Mouse (Mus musculus) gastrocnemius, postnatal 36 days (tissue): ENCODE measurements around the gene Cry1. TPM values are rescaled to one million over a fixed set of nuclear protein-coding genes. Genes with fewer than 3 reads are reported as not detected.

Source experiments
- DNase-seq, 2 experiments: peaks; one replicate each; pipeline ENCODE4 v3.0.0; 2022
- intact Hi-C: fragments of 180-260 bp; cut with DNase I; formaldehyde crosslinking; loops from one replicate; pipeline ENCODE4 v1.15.1; 2025
- total RNA-seq, 2 experiments: library from RNA; stranded (reverse); gene quantifications; 2 replicates each; pipeline ENCODE4 v1.2.3; 2021

Gene Cry1
- total RNA-seq, 2 experiments from 2014 or later, result 8.3 to 8.6 TPM

DNA sequence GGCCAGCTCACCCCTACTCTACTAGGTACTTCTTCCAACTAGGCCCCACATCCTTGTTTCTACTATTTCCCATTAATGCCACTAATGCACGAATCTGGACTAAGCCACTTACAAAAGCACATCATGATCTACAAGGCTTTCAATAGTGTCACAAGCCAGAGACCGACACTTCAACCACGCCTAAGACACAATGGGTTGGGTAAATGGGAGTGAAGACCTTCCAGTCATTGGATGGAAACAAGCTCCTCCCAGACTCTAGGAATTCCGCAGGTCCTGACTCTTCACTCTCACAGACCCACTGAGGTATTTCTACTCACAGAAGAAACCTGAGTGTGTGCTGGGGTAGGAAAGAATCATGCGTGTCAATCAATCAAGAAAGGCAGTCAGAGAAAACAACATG, 19.6 kb downstream of the Cry1 start:
- intact Hi-C loops, result no loop called here
- no peak for DNase-seq

DNA sequence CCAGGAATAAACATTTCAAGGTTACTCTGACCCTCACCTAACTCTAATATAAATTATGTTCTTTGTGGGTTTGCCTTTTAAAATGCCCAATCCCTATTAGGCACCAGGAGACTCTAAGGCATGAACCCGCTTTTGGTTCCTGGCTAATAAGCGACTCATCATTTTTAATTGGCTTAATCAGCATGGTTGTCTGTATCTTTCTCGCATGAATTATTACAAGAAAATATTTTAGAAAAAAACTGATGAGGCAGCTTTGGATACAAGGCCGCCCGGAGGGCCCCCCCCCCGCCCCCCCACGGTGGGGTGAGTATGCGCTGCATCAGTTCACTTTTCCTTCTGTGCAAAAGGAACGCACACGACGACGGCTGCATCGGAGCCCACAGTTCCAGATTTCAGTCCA, 20.1 kb downstream of the Cry1 start:
- intact Hi-C loops, result no loop called here
- no peak for DNase-seq

- intact Hi-C loops, result no loop called here
- no peak for DNase-seq
These were observed 23.0 kb downstream of the Cry1 start for GRCm38 (mm10) chr10:85161745-85162351.

GRCm38 (mm10) chr10:85159989-85160619, 24.8 kb downstream of the Cry1 start:
- no peak for DNase-seq
- intact Hi-C loops, result no loop called here

DNA sequence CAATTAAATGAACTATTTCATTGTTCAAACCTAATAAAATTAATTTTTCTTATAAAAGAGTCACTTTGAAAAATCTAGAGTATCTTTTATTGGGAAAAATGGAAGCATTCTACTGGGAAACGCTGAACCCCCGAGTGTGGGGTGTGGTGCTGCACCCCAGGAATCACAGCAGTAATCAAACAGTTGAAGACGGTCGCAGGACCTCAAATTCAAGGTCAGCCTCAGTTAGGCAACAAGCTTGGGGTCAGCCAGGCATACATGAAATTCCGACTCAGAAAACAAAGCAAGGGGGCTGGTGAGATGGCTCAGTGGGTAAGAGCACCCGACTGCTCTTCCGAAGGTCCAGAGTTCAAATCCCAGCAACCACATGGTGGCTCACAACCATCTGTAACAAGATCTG, 27.4 kb downstream of the Cry1 start:
- DNase-seq, result no peak
- intact Hi-C loops, result no loop called here

DNA sequence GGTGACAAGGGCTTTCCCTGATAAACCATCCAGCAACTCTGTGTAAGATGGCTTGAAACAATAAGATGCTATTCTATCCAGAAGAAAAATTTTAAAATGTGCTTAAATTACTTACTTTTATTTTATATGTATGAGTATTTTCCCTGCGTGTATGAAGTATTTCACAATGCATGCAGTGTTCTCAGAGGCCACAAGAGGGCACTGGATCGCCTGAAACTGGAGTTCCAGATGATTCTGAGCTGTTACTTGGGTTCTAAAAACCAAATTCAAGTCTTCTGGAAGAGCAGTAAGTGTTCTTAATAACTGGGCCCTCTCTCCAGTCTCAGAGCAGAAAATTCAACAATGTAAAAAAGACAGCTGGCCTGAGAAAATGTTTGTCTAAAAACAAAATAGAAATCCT, 30.7 kb downstream of the Cry1 start:
- peak; percentile 34 to 42 for DNase-seq

GRCm38 (mm10) chr10:85149226-85149625, 35.6 kb downstream of the Cry1 start:
- DNase-seq, result no peak
- intact Hi-C loops, result no loop called here

More for the DNA sequence above, 30.7 kb downstream of the Cry1 start:
- intact Hi-C loops, result loop anchor here (5.0 kb wide), 1 partner anchor 38 kb away; no protein-coding TSS in a partner anchor

DNA sequence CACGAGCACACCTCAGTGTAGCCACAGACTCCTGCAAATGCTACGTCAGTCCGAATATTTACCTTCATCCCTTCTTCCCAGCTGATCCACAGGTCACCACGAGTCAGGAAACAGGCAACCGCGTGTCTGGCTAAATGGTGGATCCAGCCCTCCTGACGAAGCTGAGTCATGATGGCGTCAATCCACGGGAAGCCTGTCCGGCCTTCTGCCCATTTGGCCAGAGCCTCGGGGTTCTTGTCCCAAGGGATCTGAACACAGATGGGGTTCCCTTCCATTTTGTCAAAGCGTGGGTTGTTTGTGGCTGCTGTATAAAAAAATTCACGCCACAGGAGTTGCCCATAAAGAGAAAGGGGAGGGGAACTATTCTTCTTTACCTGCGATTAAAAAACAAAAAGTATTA, 38.6 kb downstream of the Cry1 start:
- no peak for DNase-seq
- intact Hi-C loops, result loop anchor here (1.0 kb wide), 1 partner anchor 514 kb away; no protein-coding TSS in a partner anchor

- no peak for DNase-seq
- intact Hi-C loops, result no loop called here
These were observed 43.4 kb downstream of the Cry1 start for GRCm38 (mm10) chr10:85141465-85141864.

DNA sequence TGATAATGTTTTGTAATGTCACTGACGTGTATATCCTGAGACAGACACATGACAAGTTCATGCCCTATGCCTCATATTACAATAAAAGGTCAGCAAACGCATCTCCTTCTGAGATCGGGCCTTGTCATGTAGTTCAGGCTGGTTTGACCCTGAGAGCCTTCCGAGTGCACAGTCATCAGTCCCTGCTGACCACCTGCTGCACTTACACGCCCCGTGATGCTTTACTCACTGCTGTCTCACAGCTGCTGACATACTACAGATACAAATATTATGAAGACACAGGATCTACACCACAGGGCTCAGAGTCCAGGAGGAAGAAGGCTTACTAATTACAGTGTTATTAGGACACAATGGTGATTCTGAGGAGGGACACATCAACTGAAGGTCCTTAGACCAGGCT, 48.3 kb downstream of the Cry1 start:
- intact Hi-C loops, result no loop called here
- no peak for DNase-seq

- DNase-seq, result no peak
These were observed 56.4 kb downstream of the Cry1 start for GRCm38 (mm10) chr10:85128453-85128852.

DNA sequence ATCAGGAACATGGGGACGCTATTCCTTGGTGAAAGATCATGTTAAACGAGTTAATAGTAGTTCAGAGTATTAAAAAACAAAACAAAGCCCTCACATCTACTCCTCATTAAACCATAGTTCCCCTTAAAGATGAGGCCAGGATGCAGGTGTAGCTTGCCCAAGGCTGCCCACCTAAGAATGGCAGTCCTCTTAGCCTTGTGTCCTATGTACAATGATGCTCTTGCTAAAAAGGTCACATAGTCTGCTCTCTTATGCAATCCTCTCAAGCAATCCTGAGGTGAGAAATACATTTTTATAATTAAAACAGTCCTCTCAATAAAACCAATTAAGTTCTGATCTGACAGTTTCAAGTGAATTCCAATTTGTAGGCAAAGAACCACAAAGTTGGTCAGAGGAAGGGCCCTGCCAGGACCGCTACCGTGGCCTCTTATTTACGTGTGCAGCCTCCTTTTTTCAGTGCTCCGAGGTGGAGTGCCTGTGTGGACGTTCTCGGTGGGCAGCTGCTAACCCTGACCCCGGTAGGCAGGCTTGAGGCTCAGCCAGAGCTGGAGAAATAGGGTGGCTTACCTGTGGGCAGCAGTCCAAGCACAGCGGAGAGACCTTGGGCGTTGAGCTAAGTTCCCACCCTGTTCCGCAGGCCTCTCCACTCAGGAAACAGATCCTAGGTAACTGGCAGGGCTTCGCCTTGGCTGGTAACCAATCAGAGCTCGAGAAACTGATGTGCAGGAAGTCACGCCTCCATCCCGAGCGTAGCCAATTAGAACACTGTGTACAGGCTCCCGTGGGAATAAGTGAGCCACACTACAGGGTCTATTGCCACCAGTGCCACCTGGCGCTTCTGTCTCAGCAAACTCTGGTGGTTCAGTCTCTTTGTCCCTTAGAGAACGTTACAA, 57.2 kb downstream of the Cry1 start, which contains the start of gene Mterf2:
Gene Mterf2 (minus strand): TSS at position 633 of the 893 bp plus-strand sequence.
- intact Hi-C loops, result no loop called here
- DNase-seq, result peak; percentile 85 to 91

More at GRCm38 (mm10) chr10:85128453-85128852, 56.4 kb downstream of the Cry1 start:
- intact Hi-C loops, result no loop called here

DNA sequence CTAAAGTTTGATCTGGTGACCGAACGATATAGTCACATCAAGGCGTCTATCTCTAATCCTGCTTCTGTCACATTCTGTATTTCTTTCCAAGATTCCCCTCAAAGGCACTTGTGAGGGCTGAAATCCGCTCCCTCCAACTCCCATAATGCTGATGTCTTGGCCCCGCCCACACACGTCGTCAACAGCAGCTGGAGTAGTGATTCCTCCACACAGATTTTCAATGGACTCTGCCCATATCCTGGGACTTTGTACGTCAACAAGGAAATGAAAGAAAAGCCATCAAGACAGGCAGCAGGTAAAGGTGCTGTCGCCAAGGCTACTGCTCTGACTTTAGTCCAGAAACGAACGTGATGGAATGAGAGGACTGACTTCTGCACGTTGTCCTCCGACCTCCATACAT, 59.7 kb downstream of the Cry1 start:
- intact Hi-C loops, result no loop called here
- no peak for DNase-seq

DNA sequence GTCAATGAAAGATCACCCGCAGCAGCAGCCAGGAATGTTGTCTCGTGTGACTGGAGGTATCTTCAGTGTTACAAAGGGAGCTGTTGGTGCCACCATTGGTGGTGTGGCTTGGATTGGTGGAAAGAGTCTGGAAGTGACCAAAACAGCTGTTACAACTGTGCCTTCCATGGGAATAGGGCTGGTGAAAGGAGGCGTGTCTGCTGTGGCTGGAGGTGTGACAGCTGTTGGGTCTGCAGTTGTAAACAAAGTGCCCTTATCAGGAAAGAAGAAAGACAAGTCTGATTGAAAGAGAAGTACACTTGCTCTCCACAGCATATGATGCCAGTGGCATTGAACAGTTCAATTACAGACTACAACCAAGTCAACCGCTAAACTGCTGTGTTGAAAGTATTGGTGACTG, 70.5 kb downstream of the Cry1 start:
- no peak for DNase-seq
- intact Hi-C loops, result no loop called here

DNA sequence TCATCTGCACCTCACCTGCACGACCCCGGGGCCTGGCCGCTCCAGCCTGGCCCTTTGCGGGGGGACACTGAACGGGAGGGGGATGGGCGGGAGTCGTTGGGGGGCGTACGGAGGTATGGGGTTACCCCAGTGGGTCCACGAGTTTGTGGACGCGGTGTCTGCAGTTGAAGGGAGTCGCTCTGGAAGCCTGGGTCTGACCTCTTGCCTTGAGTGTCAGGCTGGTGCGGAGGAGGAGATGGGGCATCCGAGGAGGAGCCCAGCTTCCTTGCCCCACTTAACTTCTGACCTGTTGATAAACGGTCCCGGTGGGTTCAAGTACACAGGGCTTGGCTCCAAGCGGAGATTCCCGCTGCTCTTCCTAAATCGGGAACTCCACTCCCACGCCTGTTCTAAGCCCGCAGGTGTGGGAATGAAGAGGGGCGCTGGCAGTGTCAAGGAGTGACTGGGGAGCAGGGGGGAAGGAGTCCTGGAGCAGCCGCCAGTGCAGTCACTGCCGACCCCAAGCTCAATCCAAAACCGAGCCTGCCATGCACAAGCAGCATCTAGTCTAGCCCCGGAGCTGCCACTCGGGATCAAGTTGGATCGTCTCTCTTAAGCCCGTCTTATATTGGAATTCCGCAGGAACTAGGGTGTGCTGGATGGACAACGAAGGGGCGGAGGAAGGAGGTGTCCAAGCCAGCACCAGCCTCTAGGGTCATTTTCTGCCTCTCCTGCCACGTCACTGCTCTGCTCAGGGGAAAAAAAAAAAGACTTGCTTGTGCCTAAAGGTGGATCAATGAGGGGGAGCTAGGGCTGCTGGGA, 81.6 kb downstream of the Cry1 start:
- intact Hi-C loops, result no loop called here
- peak in 1 of 2 experiments; percentile 15 for DNase-seq

- DNase-seq, result peak; percentile 71 to 82
- intact Hi-C loops, result no loop called here
These were observed 82.4 kb downstream of the Cry1 start, which contains the start of the genes Fhl4 and Tmem263 for GRCm38 (mm10) chr10:85102247-85103084. TSS of gene Fhl4 (minus strand) at chr10:85102495. TSS of gene Tmem263 (plus strand) at chr10:85102627.

DNA sequence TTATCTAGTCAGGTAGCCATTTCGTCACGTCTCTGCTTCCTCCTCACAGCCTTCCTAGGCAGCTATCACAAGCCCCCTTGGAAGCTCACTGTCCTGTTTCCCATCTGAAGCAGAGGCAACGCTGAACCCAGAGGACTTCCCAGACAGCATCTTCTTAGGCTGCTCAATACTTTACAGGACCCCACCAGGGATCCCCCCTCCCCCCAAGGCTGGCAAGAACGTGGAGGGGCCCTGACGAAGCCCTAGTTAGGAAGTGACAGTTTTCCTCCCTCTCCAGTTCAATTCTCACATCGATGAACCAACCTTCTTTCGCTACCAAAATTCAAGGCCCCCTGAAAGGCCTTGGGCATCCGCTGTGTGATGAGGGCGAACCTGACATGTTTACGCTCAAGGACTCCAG, 83.0 kb downstream of the Cry1 start:
- intact Hi-C loops, result no loop called here

More for the DNA sequence above, 83.0 kb downstream of the Cry1 start:
- DNase-seq, result no peak
